Mouse (Mus musculus): Measurements from ENCODE around the gene Prr7.

- TF ChIP-seq CTCF (IDR thresholded peaks at IDR 0.05; ENCODE audit: control insufficient read depth, insufficient read depth, insufficient read length) (no peak), CEBPB (IDR thresholded peaks at IDR 0.05; ENCODE audit: low read depth) (no peak), MYOD1 (IDR thresholded peaks at IDR 0.05; ENCODE audit: control insufficient read depth, insufficient read length, low read depth) (no peak), USF1 (IDR thresholded peaks at IDR 0.05; ENCODE audit: low read depth) (no peak), MAX (IDR thresholded peaks at IDR 0.05) (no peak), MYOG (IDR thresholded peaks at IDR 0.05; ENCODE audit: control insufficient read depth, extremely low read depth, insufficient read length) (no peak), FOSL1 (IDR thresholded peaks at IDR 0.05; ENCODE audit: insufficient read depth, low read length, poor library complexity, severe bottlenecking) (no peak)
These were observed 42.6 kb downstream of the Prr7 start for GRCm38 (mm10) chr13:55506697-55507096.
